Mouse (Mus musculus) granulocyte monocyte progenitor cell, adult 5-6 weeks (primary cell): ENCODE data around the gene Lag3. TPM values are rescaled to one million over a fixed set of nuclear protein-coding genes. Genes with fewer than 3 reads are reported as not detected.
A peak's percentile ranks its signal among the peaks of the same experiment; 100 is the strongest.

Source experiments
- ATAC-seq: replicated peaks from 2 replicates; pipeline ENCODE4 v1.8.0; 2016; ENCODE audit warnings: mild to moderate bottlenecking, moderate TSS enrichment, inconsistent platforms; ENCODE audit not compliant: poor library complexity, severe bottlenecking
- total RNA-seq, 2 experiments: library from RNA; stranded (forward) in 1 of 2; stranded (reverse) in 1 of 2; fragments of 200-712, 200-1000 nt in 1 of 2; fragments of >200 nt in 1 of 2; fragmentation: Nextera tagmentation in 1 of 2; gene quantifications; 2 replicates each; pipeline ENCODE4 v1.2.3; 2014 to 2017

The Lag3 gene
- total RNA-seq (2014; fragmentation: Nextera tagmentation) (1.4 and 3.8 TPM in 2 replicates), total RNA-seq (2017) (1.4 and 9.6 TPM in 2 replicates)

- peak; percentile 58 for ATAC-seq
These were observed at the start of gene Lag3 for GRCm38 (mm10) chr6:124911533-124912218. Gene Lag3 (minus strand): TSS chr6:124911705.

DNA sequence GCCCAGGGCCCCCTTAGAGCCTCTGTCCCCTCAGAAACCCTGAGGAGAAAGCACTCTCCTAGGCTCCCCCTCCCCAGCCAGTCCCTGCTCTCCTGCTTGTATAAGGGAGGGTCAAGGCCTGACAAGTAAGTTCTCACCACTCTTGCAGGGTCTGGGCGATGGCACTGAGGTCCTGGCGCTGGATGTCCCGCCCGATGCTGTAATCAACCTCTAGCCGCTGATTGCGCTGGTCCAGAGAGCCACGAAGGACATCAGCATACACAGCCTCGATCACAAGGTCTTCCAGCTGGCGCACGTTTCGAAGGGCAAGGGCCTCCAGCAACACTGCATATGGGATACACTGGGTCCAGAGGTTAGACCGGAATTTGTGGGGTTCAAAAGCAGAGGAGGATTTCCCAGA, 49.5 kb upstream of the Lag3 start:
- no peak for ATAC-seq

DNA sequence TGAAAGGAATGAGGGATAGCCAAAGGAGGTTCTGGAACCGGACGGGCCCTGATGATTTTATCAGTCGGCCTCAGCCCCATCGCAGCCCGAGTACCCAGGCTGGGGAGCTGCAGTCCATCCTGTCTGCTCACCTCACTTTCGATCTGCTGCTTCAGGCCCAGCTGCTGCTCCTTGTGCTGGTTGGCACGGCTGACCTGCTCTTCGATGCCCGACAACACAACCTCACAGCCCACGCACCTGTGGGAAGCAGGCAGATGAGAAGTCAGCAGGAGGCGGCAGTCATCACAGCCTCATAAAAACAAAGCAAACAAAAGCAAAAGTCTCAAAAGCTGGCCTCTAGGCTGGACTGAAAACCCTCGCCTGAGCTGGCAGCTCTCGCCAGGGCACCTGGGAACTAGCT, 48.5 kb upstream of the Lag3 start:
- no peak for ATAC-seq

GRCm38 (mm10) chr6:124958127-124958526, 46.6 kb upstream of the Lag3 start:
- ATAC-seq = no peak

GRCm38 (mm10) chr6:124955212-124955611, 43.7 kb upstream of the Lag3 start:
- ATAC-seq = no peak

DNA sequence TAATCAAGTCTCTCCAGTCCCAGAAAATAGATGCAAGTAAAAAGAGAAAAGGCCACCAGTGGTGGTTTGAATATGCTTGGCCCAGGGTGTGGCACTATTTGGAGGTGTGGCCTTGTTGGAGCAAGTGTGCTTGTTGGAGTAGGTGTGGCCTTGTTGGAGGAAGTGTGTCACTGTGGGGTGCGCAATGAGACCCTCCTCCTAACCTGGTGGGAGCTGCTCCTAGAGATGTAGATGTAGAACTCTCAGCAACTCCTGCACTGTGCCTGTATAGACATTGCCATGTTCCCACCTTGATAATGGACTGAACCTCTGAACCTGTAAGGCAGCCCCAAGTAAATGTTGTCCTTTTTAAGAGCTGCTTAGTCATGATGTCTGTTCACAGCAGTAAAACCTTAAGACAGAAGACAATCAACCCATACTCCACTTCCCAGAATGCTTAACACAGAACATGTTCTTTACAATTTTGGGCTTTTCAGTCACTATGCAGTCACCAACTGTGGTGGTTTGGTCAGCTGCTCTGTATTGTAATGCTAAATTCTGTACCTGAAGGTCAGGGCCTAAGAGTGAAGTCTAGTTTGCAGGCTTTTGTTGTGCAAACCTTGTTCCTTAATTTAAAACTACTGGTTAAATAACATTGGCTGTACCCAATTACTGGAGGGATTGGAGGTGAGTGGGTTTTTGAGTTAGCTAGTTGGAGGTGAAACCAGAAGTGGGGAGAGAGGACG, 42.6 kb upstream of the Lag3 start:
- ATAC-seq = no peak

- no peak for ATAC-seq
These were observed 32.0 kb upstream of the Lag3 start for GRCm38 (mm10) chr6:124943526-124943925.

GRCm38 (mm10) chr6:124941679-124942078, 30.2 kb upstream of the Lag3 start:
- ATAC-seq = no peak

GRCm38 (mm10) chr6:124938554-124938953, 27.0 kb upstream of the Lag3 start:
- no peak for ATAC-seq

- no peak for ATAC-seq
These were observed 26.0 kb upstream of the Lag3 start for GRCm38 (mm10) chr6:124937493-124937892.

DNA sequence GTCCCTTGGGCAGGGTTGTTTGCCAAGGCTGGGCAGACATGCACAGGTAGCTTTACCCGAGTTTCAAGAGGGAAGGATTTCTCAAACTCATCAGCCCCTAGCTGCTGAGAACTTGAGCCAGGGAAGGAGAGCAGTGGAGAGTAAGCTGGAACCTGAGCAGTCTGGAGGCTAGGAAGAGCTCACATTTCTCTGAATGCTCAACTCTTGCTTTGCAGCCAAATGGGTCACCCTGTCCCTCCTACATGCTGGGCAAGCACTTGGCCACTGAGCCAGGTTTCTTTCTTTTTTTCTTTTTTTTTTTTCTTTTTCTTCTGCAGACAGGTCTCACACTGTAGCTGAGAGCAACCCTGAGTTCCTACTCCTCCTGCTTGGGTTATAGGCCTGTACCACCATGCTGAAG, 25.2 kb upstream of the Lag3 start:
- no peak for ATAC-seq

DNA sequence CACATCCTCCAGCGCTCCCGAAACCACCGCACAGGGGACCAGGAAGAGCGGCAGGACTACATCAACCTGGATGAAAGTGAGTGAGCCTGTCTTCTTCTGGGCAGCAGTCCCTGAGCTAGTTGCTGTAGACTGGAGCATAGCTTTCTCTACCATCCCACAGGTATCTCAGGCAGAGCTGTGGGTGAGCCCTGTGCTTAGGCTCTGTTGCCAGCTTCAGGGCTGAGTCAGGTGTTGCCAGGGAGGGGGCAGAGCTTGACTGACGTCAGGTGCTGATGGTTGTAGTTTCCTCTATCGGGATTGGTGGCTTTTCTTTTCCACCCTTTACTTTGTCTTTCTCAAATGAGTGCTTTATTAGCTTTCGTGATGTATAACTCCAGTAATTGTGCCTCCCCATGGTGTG, 23.2 kb upstream of the Lag3 start:
- ATAC-seq = no peak

DNA sequence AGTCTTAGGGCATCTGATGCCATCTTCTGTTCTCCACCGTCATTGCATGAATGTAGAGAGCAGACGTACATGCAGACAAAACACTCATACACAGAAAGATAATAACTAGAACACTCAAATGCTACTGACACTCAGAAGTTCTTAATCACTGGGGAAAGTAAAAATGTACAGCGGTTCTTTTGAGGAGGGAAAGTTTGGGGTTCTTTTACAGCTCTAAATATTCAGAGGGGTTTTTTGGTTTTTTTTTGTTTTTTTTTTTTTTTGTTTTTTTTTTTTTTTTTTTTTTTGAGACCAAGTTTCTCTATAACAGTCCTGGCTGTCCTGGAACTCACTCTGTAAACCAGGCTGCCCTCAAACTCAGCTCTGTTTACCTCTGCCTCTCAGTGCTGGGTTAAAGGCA, 21.6 kb upstream of the Lag3 start:
- ATAC-seq = no peak

GRCm38 (mm10) chr6:124932314-124932695, 20.8 kb upstream of the Lag3 start:
- no peak for ATAC-seq

GRCm38 (mm10) chr6:124931525-124932313, 20.2 kb upstream of the Lag3 start:
- ATAC-seq = peak; percentile 13; the same call in 1 of the 2 replicates

GRCm38 (mm10) chr6:124930754-124931524, 19.4 kb upstream of the Lag3 start, which contains the start of gene Mlf2:
Gene Mlf2 (plus strand): TSS chr6:124931386.
- peak; percentile 80 for ATAC-seq

DNA sequence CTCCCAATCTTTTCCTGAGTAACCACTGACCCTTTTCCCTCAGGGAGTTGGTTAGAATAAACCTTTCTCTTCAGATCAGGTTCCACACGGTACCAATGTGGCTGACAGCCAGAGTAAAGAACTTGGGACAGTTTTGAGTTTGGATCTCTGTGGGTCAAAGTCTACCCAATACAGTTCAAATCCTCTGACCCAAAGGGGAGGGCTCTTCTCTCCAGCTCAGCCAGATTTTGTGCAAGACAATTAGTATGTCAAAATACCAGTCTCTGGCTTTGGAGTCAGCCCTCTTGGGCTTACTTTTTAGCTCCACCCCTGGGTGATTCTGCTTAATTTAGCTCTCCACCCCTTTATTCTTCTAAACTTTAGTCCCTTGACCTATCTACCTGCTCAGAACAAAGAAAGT, 18.7 kb upstream of the Lag3 start:
- ATAC-seq = no peak

- no peak for ATAC-seq
These were observed 14.4 kb upstream of the Lag3 start for GRCm38 (mm10) chr6:124925941-124926340.

- ATAC-seq = no peak
These were observed 13.8 kb upstream of the Lag3 start for GRCm38 (mm10) chr6:124925173-124925793.

DNA sequence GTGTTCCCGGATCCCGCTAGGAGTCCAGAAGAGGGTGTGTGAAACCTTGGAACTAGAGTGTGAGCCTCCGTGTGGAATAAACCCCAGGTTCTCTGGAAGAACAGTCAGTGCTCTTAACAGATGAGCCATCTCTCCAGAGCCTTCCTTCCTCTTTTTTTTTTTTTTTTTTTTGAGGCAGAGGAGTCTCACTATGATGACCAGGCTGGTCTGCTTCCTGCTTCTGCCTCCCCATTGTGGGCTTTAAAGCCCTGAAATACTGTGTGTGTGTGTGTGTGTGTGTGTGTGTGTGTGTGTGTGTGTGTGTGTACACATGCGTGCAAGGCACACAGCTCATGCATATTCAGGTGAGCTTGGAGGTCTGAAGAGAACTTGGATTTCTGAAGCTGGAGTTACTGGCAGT, 10.0 kb upstream of the Lag3 start:
- peak; percentile 65 for ATAC-seq
